Mouse (Mus musculus): ENCODE data around the gene Grcc10.

DNA sequence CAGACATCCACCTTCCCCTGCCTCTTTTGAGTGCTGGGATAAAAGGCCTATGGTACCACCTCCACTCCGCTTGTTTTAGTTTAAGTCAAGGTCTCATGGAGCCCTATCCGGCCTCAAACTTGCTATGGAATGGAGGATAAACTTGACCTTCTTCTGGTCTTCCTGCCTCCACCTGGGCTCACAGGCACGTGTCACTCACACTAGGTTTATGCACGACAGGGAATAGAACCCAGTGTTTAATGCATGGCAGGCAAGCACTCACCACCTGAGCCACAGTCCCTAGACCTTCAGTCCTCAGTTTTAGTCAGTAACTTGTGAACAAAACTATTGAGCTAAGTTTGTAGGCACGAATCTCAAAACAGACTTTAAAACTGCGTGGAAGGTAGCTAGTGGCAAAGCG, 10.1 kb downstream of the Grcc10 start:
- TF ChIP-seq TAL1 (IDR thresholded peaks at IDR 0.05; ENCODE audit: low read length) (no peak), GATA1 (IDR thresholded peaks at IDR 0.05; ENCODE audit: low read length) (no peak)

All from erythroblast, embryonic 14.5 days (primary cell).